Mouse (Mus musculus): ENCODE measurements at regions not wholly inside any gene's neighbourhood (a gene's known extent, or its start where the extent isn't known, plus 50 kb on each side); places are given as distances from the start of the nearest gene placed in this dataset.

DNA sequence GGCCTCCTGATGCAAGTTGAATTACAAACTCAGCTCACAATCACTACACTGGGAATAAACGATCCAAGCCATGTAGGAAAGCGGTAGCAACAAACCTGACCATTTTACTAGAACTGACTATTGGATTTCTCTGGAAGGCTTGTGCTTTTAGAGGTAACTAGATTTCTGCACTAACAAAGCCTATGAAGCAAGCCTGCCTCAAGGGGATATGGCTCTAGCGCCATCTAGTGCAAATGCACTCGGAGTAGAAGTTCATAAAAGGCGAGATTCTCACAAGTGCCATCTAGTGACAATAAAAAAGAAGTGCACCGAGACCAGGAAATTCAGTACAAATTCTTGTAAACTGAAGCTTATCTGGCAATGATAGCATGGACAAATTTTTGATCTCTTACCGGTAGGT is 364.9 kb upstream of the Fmr1 start:
- peak; percentile 20 for DNase-seq (ENCODE audit: low read depth, low spot score)
- H3K27me3 ChIP-seq: peaks cover 15% of the 10 kb centered on the region
- CTCF ChIA-PET: interaction anchor here (0.6 to 1.2 kb wide), 4 partner anchors 8 to 29 kb away, joined by 3 to 4 read pairs (median 3); no protein-coding TSS in a partner anchor
- POLR2A ChIA-PET: no interaction called here
- in situ Hi-C loops (cut with MboI; ENCODE audit: low pct_unique_long_range_greater_than_20kb): loop anchor here (25.0 kb wide), 1 partner anchor 1651 kb away; no protein-coding TSS in a partner anchor
- ATAC-seq: peak; percentile 44
- peak; percentile 96 for TF ChIP-seq CTCF (IDR thresholded peaks at IDR 0.05)
